In the genomic region with DNA sequence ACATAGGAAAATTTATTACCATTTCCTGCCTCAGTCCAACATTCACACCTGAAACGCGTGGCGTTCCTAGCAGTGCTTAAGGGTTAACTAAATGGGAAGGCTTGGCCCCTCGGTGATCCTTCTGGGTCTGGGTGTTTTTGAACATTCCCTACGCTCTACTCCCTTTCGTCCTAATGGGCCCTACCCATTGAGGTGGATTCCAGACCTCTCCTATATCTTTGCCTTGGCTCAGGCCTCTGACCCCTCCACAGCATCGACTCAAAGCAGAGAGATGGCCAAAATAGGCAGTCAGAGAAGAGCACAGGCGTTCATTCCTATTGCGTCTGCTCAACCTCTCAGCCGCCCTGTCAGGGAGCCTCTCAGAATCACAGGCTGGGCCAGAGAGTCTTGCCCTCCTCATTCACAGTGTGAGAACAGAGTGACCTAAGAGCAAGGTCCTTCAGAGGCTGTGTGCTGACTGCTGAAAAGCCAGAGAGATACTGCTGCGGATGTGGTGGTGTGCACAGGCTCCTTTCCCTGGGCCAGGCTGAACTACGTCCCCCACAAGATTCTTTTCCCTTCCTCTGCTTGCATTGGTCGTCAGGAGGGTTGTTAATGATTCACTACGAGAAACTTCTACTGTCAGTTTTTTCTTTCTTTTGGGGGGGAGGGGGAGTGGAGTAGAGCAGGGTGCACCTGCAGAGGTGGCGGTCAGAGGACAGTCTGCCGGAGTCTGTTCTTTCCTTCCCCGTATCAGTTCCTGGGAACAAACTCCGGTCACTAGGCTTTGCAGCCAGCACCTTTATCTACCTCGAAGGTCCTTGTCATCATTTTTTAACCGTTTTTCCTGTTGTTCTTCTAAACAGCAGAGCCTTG, we compare ENCODE assay signal across 9 mouse cellular contexts. TPM values are rescaled to one million over a fixed set of nuclear protein-coding genes. Genes with fewer than 3 reads are reported as not detected.
DNase-seq lines count a peak whose midpoint lies in the region; ATAC-seq lines count a peak whose summit lies in the region.
"Had no signal": no experiment of that assay in that cellular context is flagged by ENCODE, and none has a peak within 500 bp of the region (broad histone marks: within the 10 kb centered on the region; RNA-seq: fewer than 3 reads in every experiment).

No protein-coding gene starts in this region.

- H3K4me3 ChIP-seq in brown adipose tissue, adult 24 weeks (ENCODE audit: insufficient read depth, low read depth, low read length) = no peak overlapping the region
- H3K4me3 ChIP-seq in liver, embryonic 16.5 days (ENCODE audit: low read depth, low read length) = no peak overlapping the region
- no peak overlapping the region for H3K4me3 ChIP-seq in hindbrain, embryonic 11.5 days (ENCODE audit: low read depth, low read length)
- H3K4me3 ChIP-seq: limb, embryonic 13.5 days had no signal

- no peaks in the 10 kb centered on the region for H3K27me3 ChIP-seq in liver, embryonic 16.5 days (ENCODE audit: control insufficient read depth, insufficient read depth, low read depth, low read length)
- H3K27me3 ChIP-seq in hindbrain, embryonic 11.5 days (ENCODE audit: control insufficient read depth, insufficient read depth, low read length) = no peaks in the 10 kb centered on the region
- H3K27me3 ChIP-seq: limb, embryonic 13.5 days had no signal

- no peaks in the 10 kb centered on the region for H3K9me3 ChIP-seq in liver, embryonic 16.5 days (replicated peaks; ENCODE audit: control insufficient read depth, low read length)
- H3K9me3 ChIP-seq in hindbrain, embryonic 11.5 days (ENCODE audit: control insufficient read depth, low read length) = no peaks in the 10 kb centered on the region
- H3K9me3 ChIP-seq: limb, embryonic 13.5 days had no signal

- peaks cover 17% of the 10 kb centered on the region for H3K4me1 ChIP-seq in brown adipose tissue, adult 24 weeks (ENCODE audit: control insufficient read depth, insufficient read depth, insufficient read length, low read length)
- H3K4me1 ChIP-seq in liver, embryonic 16.5 days (ENCODE audit: control insufficient read depth, low read depth, low read length) = peaks cover 7% of the 10 kb centered on the region
- no peaks in the 10 kb centered on the region for H3K4me1 ChIP-seq in hindbrain, embryonic 11.5 days (replicated peaks; ENCODE audit: control insufficient read depth, insufficient read depth, low read length)

- ATAC-seq in liver, embryonic 16.5 days (ENCODE audit: low read depth) = peak; percentile 71
- ATAC-seq in hindbrain, embryonic 11.5 days (ENCODE audit: low FRiP score) = no peak

- intact Hi-C loops in left cerebral cortex, postnatal 4 days (cut with DNase I) = no loop called here

- DNase-seq in heart, adult 18-20 months = peak; percentile 80 to 87
- DNase-seq in kidney, adult 11 months = peak; percentile 83
- DNase-seq in left cerebral cortex, postnatal 4 days = no peak
- DNase-seq in hindbrain, embryonic 11.5 days (ENCODE audit: low spot score) = no peak
- no peak for DNase-seq in thymus, postnatal 25 days
- no peak for DNase-seq in right cerebral cortex, postnatal 4 days

- H3K4me2 ChIP-seq in liver, embryonic 16.5 days (ENCODE audit: low read depth, low read length) = no peak overlapping the region; the same call in 1 of the 2 replicates
- no peak overlapping the region for H3K4me2 ChIP-seq in hindbrain, embryonic 11.5 days (replicated peaks; ENCODE audit: low read depth, low read length)
- H3K4me2 ChIP-seq: limb, embryonic 13.5 days had no signal

- WGBS in liver, embryonic 16.5 days (ENCODE audit: insufficient replicate concordance) = 56% methylated on average over 20 of the region's 20 CpGs
- 67% methylated on average over 20 of the region's 20 CpGs for WGBS in hindbrain, embryonic 11.5 days

- H3K36me3 ChIP-seq in liver, embryonic 16.5 days (ENCODE audit: control insufficient read depth, insufficient read depth) = no peaks in the 10 kb centered on the region
- no peaks in the 10 kb centered on the region for H3K36me3 ChIP-seq in hindbrain, embryonic 11.5 days (ENCODE audit: control insufficient read depth, insufficient read depth, low read length)
- H3K36me3 ChIP-seq: limb, embryonic 13.5 days had no signal

- H3K27ac ChIP-seq in brown adipose tissue, adult 24 weeks (replicated peaks; ENCODE audit: low read depth, low read length) = peak overlapping the region; percentile 65
- H3K27ac ChIP-seq in liver, embryonic 16.5 days (ENCODE audit: low read length) = peak overlapping the region; percentile 85
- H3K27ac ChIP-seq in hindbrain, embryonic 11.5 days (ENCODE audit: low read depth, low read length) = no peak overlapping the region
- H3K27ac ChIP-seq: limb, embryonic 13.5 days had no signal

- no peak overlapping the region; the same call in 1 of the 2 replicates for H3K9ac ChIP-seq in liver, embryonic 16.5 days (ENCODE audit: low read depth, low read length)
- no peak overlapping the region for H3K9ac ChIP-seq in hindbrain, embryonic 11.5 days (ENCODE audit: low read depth, low read length)
- H3K9ac ChIP-seq: limb, embryonic 13.5 days had no signal

RNA-seq across cellular contexts. Expression of a gene that starts 38.9 kb away (rescaled TPM):
- polyA plus RNA-seq in brown adipose tissue, adult 24 weeks (2012; ENCODE audit: insufficient read depth, insufficient read length, missing spikeins) = 185 and 208 TPM in 2 replicates
- total RNA-seq in heart, adult 18-20 months (2021) = 100 to 1,000 TPM; 156 to 159 TPM
- polyA plus RNA-seq in liver, embryonic 16.5 days (2015; fragmentation: Nextera tagmentation; extraction: Ambion mirVana) = 87.4 and 87.5 TPM in 2 replicates
- 10 to 100 TPM; 45.4 to 48.5 TPM for total RNA-seq in left cerebral cortex, postnatal 4 days (2021)
- polyA plus RNA-seq in hindbrain, embryonic 11.5 days (2014; fragmentation: Nextera tagmentation; extraction: Ambion mirVana) = 31.7 and 33.4 TPM in 2 replicates

Comparison
In these comparisons a context has a peak if more than half of its experiments do, and no peak if none do; other contexts are left out.
1. DNase-seq: peak in heart, adult 18-20 months (2 of 2) and kidney, adult 11 months (single experiment); none in left cerebral cortex, postnatal 4 days (single experiment), hindbrain, embryonic 11.5 days (single experiment), thymus, postnatal 25 days (single experiment) and right cerebral cortex, postnatal 4 days (single experiment).